Mouse (Mus musculus): Measurements from ENCODE around the gene Acvr1c. TPM values are rescaled to one million over a fixed set of nuclear protein-coding genes. Genes with fewer than 3 reads are reported as not detected.

The Acvr1c gene
- polyA plus RNA-seq, 1 experiment = not detected

DNA sequence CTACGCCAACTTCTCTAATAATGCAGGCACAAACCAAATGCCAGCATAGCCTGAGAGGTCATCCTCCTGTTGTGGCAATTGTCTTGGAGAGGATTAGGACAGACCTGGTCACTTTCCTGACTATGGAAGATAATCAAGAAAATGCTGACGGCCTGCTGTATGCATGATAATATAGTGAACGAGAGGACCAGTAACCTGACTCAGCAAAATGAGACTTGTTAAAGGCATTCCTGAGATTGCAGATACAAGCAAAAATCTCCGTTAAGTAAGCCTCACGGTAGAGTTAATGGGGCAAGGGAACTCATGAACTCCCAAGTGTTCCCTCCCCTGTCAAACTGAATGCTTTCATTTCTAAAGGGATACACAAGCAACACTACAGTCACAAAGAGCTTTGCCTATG is 28.1 kb downstream of the Acvr1c start:
- H3ac ChIP-seq (ENCODE audit: control insufficient read depth, insufficient read length) = no peak overlapping the region
- no peak overlapping the region for H3K4me2 ChIP-seq (ENCODE audit: low read depth)
- H3K79me2 ChIP-seq (ENCODE audit: control insufficient read depth, insufficient read depth) = no peaks in the 10 kb centered on the region
- H3K27me3 ChIP-seq (ENCODE audit: control insufficient read depth, insufficient read depth, insufficient read length) = no peaks in the 10 kb centered on the region
- H3K36me3 ChIP-seq (ENCODE audit: control insufficient read depth, insufficient read depth) = no peaks in the 10 kb centered on the region
- H3K4me3 ChIP-seq = no peak overlapping the region
- no peak for TF ChIP-seq TCF3 (IDR thresholded peaks at IDR 0.05; ENCODE audit: insufficient read length, low read depth)
- no peak for TF ChIP-seq USF1 (IDR thresholded peaks at IDR 0.05; ENCODE audit: low read depth)
- TF ChIP-seq CEBPB (IDR thresholded peaks at IDR 0.05; ENCODE audit: insufficient read depth, poor library complexity, severe bottlenecking) = no peak
- TF ChIP-seq MYOD1 (IDR thresholded peaks at IDR 0.05; ENCODE audit: control insufficient read depth in 1 of 3, insufficient read length in 2 of 3, low read depth in 2 of 3) = no peak
- TF ChIP-seq MYOG (IDR thresholded peaks at IDR 0.05; ENCODE audit: control insufficient read depth in 1 of 3, insufficient read depth in 1 of 3, insufficient read length in 2 of 3, low read depth in 2 of 3) = no peak
- TF ChIP-seq E2F4 (IDR thresholded peaks at IDR 0.05; ENCODE audit: insufficient read depth) = no peak

DNA sequence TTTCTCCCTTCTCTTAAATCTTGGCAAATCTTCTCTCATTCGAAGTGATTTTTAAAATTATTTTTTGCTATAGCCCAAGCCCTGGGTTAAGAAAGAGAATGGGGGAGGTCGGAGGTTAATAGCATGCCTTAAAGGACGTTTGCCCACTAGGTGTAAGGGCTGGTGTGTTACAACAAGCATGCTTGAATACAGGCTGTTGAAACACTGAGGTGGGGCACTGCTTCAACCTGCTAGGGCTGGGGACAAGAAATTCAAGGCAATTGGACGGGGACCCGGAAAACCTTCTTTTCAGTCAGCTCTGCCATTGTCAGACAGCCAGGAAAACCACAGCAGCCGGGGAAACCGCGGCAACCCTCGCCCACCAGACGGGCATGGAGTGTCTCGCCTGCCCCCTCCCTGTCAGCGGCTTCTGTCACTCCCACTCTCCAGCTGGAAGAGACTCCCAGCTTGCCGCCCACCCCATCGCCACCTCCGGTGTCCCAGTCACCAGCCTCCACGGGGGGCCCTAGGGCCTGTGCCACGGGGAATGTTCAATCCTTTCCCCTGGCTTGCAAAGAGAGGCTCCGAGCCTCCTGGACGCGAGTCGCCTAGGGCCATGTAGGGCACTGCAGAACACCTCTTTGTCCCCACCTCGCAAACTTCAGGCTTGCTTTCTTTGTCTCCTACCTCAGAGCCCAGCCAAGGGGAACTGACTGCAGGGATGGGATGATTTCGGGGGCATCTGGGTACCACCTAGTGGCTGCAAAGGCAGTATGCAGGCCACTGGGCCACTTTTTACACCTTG is 33.4 kb downstream of the Acvr1c start:
- no peak overlapping the region for H3ac ChIP-seq (ENCODE audit: control insufficient read depth, insufficient read length)
- no peak for TF ChIP-seq REST (IDR thresholded peaks at IDR 0.05; ENCODE audit: insufficient read depth, insufficient read length)
- no peak for TF ChIP-seq USF1 (IDR thresholded peaks at IDR 0.05; ENCODE audit: low read depth)
- no peak for TF ChIP-seq TCF12 (IDR thresholded peaks at IDR 0.05; ENCODE audit: insufficient read depth, poor library complexity, severe bottlenecking)
- no peak for TF ChIP-seq POLR2AphosphoS2 (IDR thresholded peaks at IDR 0.05; ENCODE audit: insufficient read length, low read depth)
- no peak for TF ChIP-seq TCF3 (IDR thresholded peaks at IDR 0.05; ENCODE audit: insufficient read length, low read depth)
- no peak for TF ChIP-seq POLR2A (IDR thresholded peaks at IDR 0.05; ENCODE audit: insufficient read length, low read depth)
- no peak for TF ChIP-seq SRF (IDR thresholded peaks at IDR 0.05; ENCODE audit: control insufficient read depth, insufficient read length, low read depth)
- no peaks in the 10 kb centered on the region for H3K27me3 ChIP-seq (ENCODE audit: control insufficient read depth, insufficient read depth, insufficient read length)
- no peak overlapping the region for H3K4me3 ChIP-seq
- no peaks in the 10 kb centered on the region for H3K36me3 ChIP-seq (ENCODE audit: control insufficient read depth, insufficient read depth)
- H3K4me2 ChIP-seq (ENCODE audit: low read depth) = no peak overlapping the region
- H3K79me2 ChIP-seq (ENCODE audit: control insufficient read depth, insufficient read depth) = no peaks in the 10 kb centered on the region

DNA sequence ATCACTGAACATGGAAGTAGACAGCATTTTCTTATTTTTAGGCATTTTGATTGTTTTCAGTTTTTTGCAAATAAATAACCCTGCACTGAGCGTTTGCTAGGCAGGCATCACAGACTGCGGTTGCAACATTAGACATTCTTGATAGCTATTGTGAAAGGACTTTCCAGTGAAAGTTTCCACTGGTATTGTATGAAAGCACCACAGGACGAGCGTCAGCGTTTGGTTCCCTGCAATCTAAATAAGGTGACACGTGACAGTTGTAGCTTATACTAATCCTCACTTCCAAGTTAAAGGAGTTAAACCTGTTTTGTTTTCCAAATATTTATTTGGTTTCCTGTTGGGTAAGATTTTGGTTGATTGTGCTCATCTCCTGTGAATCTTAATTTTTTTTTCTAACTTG is 34.4 kb downstream of the Acvr1c start:
- H3K79me2 ChIP-seq (ENCODE audit: control insufficient read depth, insufficient read depth) = no peaks in the 10 kb centered on the region
- H3ac ChIP-seq (ENCODE audit: control insufficient read depth, insufficient read length) = no peak overlapping the region
- H3K36me3 ChIP-seq (ENCODE audit: control insufficient read depth, insufficient read depth) = no peaks in the 10 kb centered on the region
- H3K4me3 ChIP-seq = no peak overlapping the region
- H3K4me2 ChIP-seq (ENCODE audit: low read depth) = no peak overlapping the region
- TF ChIP-seq CEBPB (IDR thresholded peaks at IDR 0.05; ENCODE audit: insufficient read depth, poor library complexity, severe bottlenecking) = no peak
- TF ChIP-seq MYOD1 (IDR thresholded peaks at IDR 0.05; ENCODE audit: control insufficient read depth in 1 of 3, insufficient read length in 2 of 3, low read depth in 2 of 3) = no peak
- TF ChIP-seq TCF3 (IDR thresholded peaks at IDR 0.05; ENCODE audit: insufficient read length, low read depth) = no peak
- no peak for TF ChIP-seq E2F4 (IDR thresholded peaks at IDR 0.05; ENCODE audit: insufficient read depth)
- no peak for TF ChIP-seq REST (IDR thresholded peaks at IDR 0.05; ENCODE audit: insufficient read depth, insufficient read length)
- TF ChIP-seq POLR2A (IDR thresholded peaks at IDR 0.05; ENCODE audit: insufficient read length, low read depth) = no peak
- H3K27me3 ChIP-seq (ENCODE audit: control insufficient read depth, insufficient read depth, insufficient read length) = no peaks in the 10 kb centered on the region

DNA sequence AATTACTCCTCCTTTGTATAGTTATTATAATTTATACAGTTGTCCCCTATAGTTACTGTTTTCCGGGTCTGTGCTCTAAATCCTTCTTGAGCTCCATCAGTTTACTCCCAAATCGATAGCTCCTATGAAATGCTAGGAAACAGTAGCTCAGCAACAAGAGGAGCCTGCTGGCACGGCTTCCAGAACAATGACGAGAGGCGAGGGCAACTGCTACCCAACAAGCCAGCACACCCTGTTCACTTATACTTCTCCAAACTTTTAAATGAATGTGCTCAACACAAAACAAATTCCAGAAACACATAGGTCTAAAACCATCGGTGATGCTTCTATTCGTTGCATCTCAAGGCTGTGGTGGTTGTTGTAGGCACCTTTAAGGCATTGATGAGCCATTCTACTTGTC is 41.5 kb downstream of the Acvr1c start:
- TF ChIP-seq E2F4 (IDR thresholded peaks at IDR 0.05; ENCODE audit: insufficient read depth) (no peak), SRF (IDR thresholded peaks at IDR 0.05; ENCODE audit: control insufficient read depth, insufficient read length, low read depth) (no peak), MAX (IDR thresholded peaks at IDR 0.05; ENCODE audit: low read depth) (no peak), MYOD1 (IDR thresholded peaks at IDR 0.05; ENCODE audit: control insufficient read depth in 1 of 3, insufficient read length in 2 of 3, low read depth in 2 of 3) (no peak), USF1 (IDR thresholded peaks at IDR 0.05; ENCODE audit: low read depth) (no peak), REST (IDR thresholded peaks at IDR 0.05; ENCODE audit: insufficient read depth, insufficient read length) (no peak), TCF3 (IDR thresholded peaks at IDR 0.05; ENCODE audit: insufficient read length, low read depth) (no peak), POLR2A (IDR thresholded peaks at IDR 0.05; ENCODE audit: insufficient read length, low read depth) (no peak), CEBPB (IDR thresholded peaks at IDR 0.05; ENCODE audit: insufficient read depth, poor library complexity, severe bottlenecking) (no peak), TCF12 (IDR thresholded peaks at IDR 0.05; ENCODE audit: insufficient read depth, poor library complexity, severe bottlenecking) (no peak)
- Histone ChIP-seq H3K27me3 (ENCODE audit: control insufficient read depth, insufficient read depth, insufficient read length) (no peaks in the 10 kb centered on the region), H3K79me2 (ENCODE audit: control insufficient read depth, insufficient read depth) (no peaks in the 10 kb centered on the region), H3K4me2 (ENCODE audit: low read depth) (no peak overlapping the region), H3ac (ENCODE audit: control insufficient read depth, insufficient read length) (no peak overlapping the region), H3K36me3 (ENCODE audit: control insufficient read depth, insufficient read depth) (no peaks in the 10 kb centered on the region), H3K4me3 (no peak overlapping the region)

DNA sequence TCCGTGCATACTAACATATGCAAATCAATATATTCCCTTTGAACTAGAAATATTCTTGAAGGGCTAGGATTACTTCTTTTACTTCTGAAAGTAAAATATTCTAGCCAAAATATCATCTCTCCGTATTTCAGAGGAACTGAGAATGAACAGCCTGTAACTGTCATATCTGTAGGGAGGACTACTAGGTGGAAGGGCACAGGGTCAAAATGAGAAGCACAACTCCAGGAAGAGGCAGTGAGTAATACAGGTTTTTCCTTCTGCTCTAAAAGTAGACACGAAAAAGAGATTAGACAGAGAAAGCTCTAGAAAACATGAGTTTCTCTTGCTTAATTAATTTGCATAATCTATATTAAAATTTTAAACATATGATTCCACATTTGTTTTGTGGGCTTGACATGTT is 48.0 kb downstream of the Acvr1c start:
- Histone ChIP-seq H3ac (ENCODE audit: control insufficient read depth, insufficient read length) (no peak overlapping the region), H3K36me3 (ENCODE audit: control insufficient read depth, insufficient read depth) (no peaks in the 10 kb centered on the region), H3K27me3 (ENCODE audit: control insufficient read depth, insufficient read depth, insufficient read length) (no peaks in the 10 kb centered on the region), H3K79me2 (ENCODE audit: control insufficient read depth, insufficient read depth) (no peaks in the 10 kb centered on the region), H3K4me2 (ENCODE audit: low read depth) (no peak overlapping the region), H3K4me3 (no peak overlapping the region)
- TF ChIP-seq TCF3 (IDR thresholded peaks at IDR 0.05; ENCODE audit: insufficient read length, low read depth) = no peak
- TF ChIP-seq MYOG (IDR thresholded peaks at IDR 0.05; ENCODE audit: control insufficient read depth in 1 of 3, insufficient read depth in 1 of 3, insufficient read length in 2 of 3, low read depth in 2 of 3) = no peak
- TF ChIP-seq POLR2AphosphoS2 (IDR thresholded peaks at IDR 0.05; ENCODE audit: insufficient read length, low read depth) = no peak
- no peak for TF ChIP-seq POLR2A (IDR thresholded peaks at IDR 0.05; ENCODE audit: insufficient read length, low read depth)
- TF ChIP-seq REST (IDR thresholded peaks at IDR 0.05; ENCODE audit: insufficient read depth, insufficient read length) = no peak
- no peak for TF ChIP-seq USF1 (IDR thresholded peaks at IDR 0.05; ENCODE audit: low read depth)
- TF ChIP-seq SRF (IDR thresholded peaks at IDR 0.05; ENCODE audit: control insufficient read depth, insufficient read length, low read depth) = no peak
- no peak for TF ChIP-seq CEBPB (IDR thresholded peaks at IDR 0.05; ENCODE audit: insufficient read depth, poor library complexity, severe bottlenecking)
- no peak for TF ChIP-seq MYOD1 (IDR thresholded peaks at IDR 0.05; ENCODE audit: control insufficient read depth in 1 of 3, insufficient read length in 2 of 3, low read depth in 2 of 3)
- TF ChIP-seq MAX (IDR thresholded peaks at IDR 0.05; ENCODE audit: low read depth) = no peak
- TF ChIP-seq E2F4 (IDR thresholded peaks at IDR 0.05; ENCODE audit: insufficient read depth) = no peak

All from myocyte (in vitro differentiated cells).